Mouse (Mus musculus) myocyte (in vitro differentiated cells): ENCODE measurements around the gene Itpr2. TPM values are rescaled to one million over a fixed set of nuclear protein-coding genes. Genes with fewer than 3 reads are reported as not detected.

Source experiments
- H3K27me3 ChIP-seq: one replicate; pipeline ENCODE4 v1.6.1; 2011; ENCODE audit not compliant: control insufficient read depth, insufficient read depth, insufficient read length
- H3K36me3 ChIP-seq: one replicate; pipeline ENCODE4 v1.6.1; 2011; ENCODE audit not compliant: control insufficient read depth, insufficient read depth
- H3K4me2 ChIP-seq: one replicate; pipeline ENCODE4 v1.6.1; 2011; ENCODE audit warnings: low read depth, control low read depth
- H3K4me3 ChIP-seq: one replicate; pipeline ENCODE4 v1.5.1; 2011; ENCODE audit warnings: mild to moderate bottlenecking, control low read depth, moderate library complexity
- H3K79me2 ChIP-seq: one replicate; pipeline ENCODE4 v1.6.1; 2011; ENCODE audit not compliant: control insufficient read depth, insufficient read depth
- H3ac ChIP-seq: one replicate; pipeline ENCODE4 v1.6.1; 2011; ENCODE audit not compliant: control insufficient read depth, insufficient read length
- CEBPB ChIP-seq: IDR thresholded peaks from 2 replicates; pipeline ENCODE4 v1.6.1; 2011; ENCODE audit warnings: mild to moderate bottlenecking, moderate library complexity; ENCODE audit not compliant: poor library complexity, insufficient read depth, severe bottlenecking
- E2F4 ChIP-seq: IDR thresholded peaks from one replicate; pipeline ENCODE4 v1.6.1; 2011; ENCODE audit warnings: mild to moderate bottlenecking, control low read depth, moderate library complexity; ENCODE audit not compliant: insufficient read depth
- MAX ChIP-seq: IDR thresholded peaks from one replicate; pipeline ENCODE4 v1.6.1; 2011; ENCODE audit warnings: low read depth, mild to moderate bottlenecking, control low read depth
- MYOD1 ChIP-seq, 3 experiments: IDR thresholded peaks; one replicate each; pipeline ENCODE4 v1.6.1; 2011; ENCODE audit warnings: control low read depth in 2 of 3, low read depth in 2 of 3, mild to moderate bottlenecking in 2 of 3, moderate library complexity in 1 of 3; ENCODE audit not compliant: insufficient read length in 2 of 3, control insufficient read depth in 1 of 3
- MYOG ChIP-seq, 3 experiments: IDR thresholded peaks; one replicate each; pipeline ENCODE4 v1.6.1; 2011; ENCODE audit warnings: control low read depth in 2 of 3, low read depth in 2 of 3, mild to moderate bottlenecking in 2 of 3; ENCODE audit not compliant: insufficient read length in 2 of 3, control insufficient read depth in 1 of 3, insufficient read depth in 1 of 3
- POLR2A ChIP-seq: IDR thresholded peaks from one replicate; pipeline ENCODE4 v1.6.1; 2011; ENCODE audit warnings: low read depth, mild to moderate bottlenecking, control low read depth, moderate library complexity; ENCODE audit not compliant: insufficient read length
- POLR2AphosphoS2 ChIP-seq: IDR thresholded peaks from one replicate; pipeline ENCODE4 v1.6.1; 2011; ENCODE audit warnings: low read depth, control low read depth; ENCODE audit not compliant: insufficient read length
- REST ChIP-seq: IDR thresholded peaks from one replicate; pipeline ENCODE4 v1.6.1; 2011; ENCODE audit warnings: mild to moderate bottlenecking, control low read depth, moderate library complexity; ENCODE audit not compliant: insufficient read depth, insufficient read length
- SRF ChIP-seq: IDR thresholded peaks from one replicate; pipeline ENCODE4 v1.6.1; 2011; ENCODE audit warnings: low read depth; ENCODE audit not compliant: control insufficient read depth, insufficient read length
- TCF12 ChIP-seq: IDR thresholded peaks from one replicate; pipeline ENCODE4 v1.6.1; 2011; ENCODE audit warnings: mild to moderate bottlenecking, control low read depth; ENCODE audit not compliant: poor library complexity, insufficient read depth, severe bottlenecking
- TCF3 ChIP-seq: IDR thresholded peaks from one replicate; pipeline ENCODE4 v1.6.1; 2011; ENCODE audit warnings: low read depth, control low read depth; ENCODE audit not compliant: insufficient read length
- USF1 ChIP-seq: IDR thresholded peaks from one replicate; pipeline ENCODE4 v1.6.1; 2011; ENCODE audit warnings: low read depth, mild to moderate bottlenecking, control low read depth, moderate library complexity
- polyA plus RNA-seq: library from polyadenylated mRNA; unstranded; fragments of >200 nt; fragmentation: generic; extraction: Trizol; gene quantifications from one replicate; pipeline ENCODE4 v1.2.1, GENCODE M21; 2012; ENCODE audit warnings: missing spikeins

Gene Itpr2
- polyA plus RNA-seq, 1 experiment = 4.7 TPM

DNA sequence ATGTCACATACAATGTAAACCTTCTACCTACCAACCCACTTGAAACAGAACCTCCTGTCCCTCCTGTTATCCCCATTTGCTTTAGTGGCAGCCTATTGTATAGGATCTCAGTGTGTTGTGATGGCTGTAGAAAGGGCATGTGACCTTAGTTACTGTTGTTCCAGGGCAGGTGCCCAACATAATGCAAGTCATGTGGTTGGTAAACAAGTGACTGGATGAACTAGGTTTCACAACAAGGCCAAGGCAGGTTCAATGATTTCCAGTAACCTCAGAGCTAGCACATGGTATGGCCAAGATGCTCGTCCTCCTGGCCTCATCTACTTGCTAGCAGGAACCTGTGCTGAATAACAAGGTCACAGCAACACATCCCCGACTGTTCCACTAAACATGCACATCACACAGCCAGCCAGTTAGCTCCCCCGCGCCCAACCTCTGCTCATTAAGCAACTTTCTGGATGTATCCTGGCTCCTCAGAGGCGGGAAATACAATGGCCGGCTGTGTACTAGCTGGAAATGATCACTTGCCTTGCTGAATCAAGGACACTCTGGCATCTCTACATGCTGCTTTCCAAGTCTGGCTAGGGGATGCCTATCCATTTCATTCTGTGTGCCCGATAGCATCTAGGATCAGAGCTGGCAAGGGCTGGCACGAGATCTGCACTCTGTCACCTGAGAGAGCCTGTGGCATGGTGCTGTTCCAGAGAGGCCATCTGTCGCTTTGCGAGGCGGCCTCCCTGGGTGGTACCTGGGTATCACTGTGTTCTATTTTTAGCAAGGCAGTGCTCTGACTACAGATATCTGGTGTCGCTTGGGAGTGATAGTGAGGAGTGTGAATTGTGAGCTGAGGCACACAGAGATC is 375.0 kb downstream of the Itpr2 start:
- Histone ChIP-seq H3K36me3 (no peaks in the 10 kb centered on the region), H3K27me3 (no peaks in the 10 kb centered on the region), H3K79me2 (no peaks in the 10 kb centered on the region), H3ac (no peak overlapping the region), H3K4me2 (no peak overlapping the region), H3K4me3 (no peak overlapping the region)
- TF ChIP-seq CEBPB (no peak), POLR2A (no peak), USF1 (no peak), MYOG (IDR thresholded peaks at IDR 0.05; ENCODE audit: control insufficient read depth in 1 of 3, insufficient read depth in 1 of 3, insufficient read length in 2 of 3, low read depth in 2 of 3) (peak in 1 of 3 experiments; percentile 22), MYOD1 (IDR thresholded peaks at IDR 0.05; ENCODE audit: control insufficient read depth in 1 of 3, insufficient read length in 2 of 3, low read depth in 2 of 3) (peak in 1 of 3 experiments; percentile 49), POLR2AphosphoS2 (no peak)

DNA sequence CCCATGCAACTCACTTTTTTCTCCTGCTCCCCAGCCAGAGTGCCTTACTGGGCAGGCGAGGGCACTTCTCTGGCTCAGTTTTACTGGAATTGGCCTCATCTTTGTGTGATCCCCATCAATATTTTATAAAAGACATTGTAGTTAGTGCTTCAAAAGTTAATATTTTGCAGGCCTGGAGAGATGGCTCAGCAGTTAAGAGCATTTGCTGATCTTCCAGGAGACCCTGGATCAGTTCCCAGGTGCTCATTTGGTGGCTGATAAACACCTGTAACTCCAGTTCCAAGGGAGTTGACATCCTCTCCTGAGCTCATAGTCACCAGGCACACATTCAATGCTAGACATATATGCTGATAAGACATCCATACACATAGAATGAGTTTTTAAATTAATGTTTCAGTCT is 376.4 kb downstream of the Itpr2 start:
- TF ChIP-seq MYOD1 (IDR thresholded peaks at IDR 0.05; ENCODE audit: control insufficient read depth in 1 of 3, insufficient read length in 2 of 3, low read depth in 2 of 3) (no peak), POLR2AphosphoS2 (no peak), TCF12 (no peak), SRF (no peak), E2F4 (no peak), REST (no peak), USF1 (no peak)
- no peaks in the 10 kb centered on the region for H3K36me3 ChIP-seq

DNA sequence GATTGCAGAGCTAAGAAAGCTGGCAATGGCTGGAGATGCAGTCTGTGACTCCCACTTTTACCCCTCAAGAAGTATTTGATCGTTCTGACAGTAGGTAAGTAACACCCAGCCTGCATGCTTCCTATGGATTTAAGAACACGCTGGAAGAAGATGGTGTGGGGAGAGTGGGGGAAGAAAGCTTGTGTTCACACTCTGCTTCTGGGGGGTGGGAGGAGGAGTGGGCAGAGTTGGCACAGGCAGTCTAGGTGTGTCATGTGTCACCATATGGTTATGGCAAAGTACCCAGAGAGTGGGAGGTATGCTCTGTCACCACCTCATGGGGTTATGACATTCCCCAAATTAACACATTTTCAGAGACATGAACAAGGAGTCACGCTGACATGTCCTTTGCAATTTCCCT is 377.5 kb downstream of the Itpr2 start:
- H3K27me3 ChIP-seq = no peaks in the 10 kb centered on the region
- H3K4me3 ChIP-seq = no peak overlapping the region
- H3K79me2 ChIP-seq = no peaks in the 10 kb centered on the region
- TF ChIP-seq POLR2A = no peak
- no peak for TF ChIP-seq MYOG (IDR thresholded peaks at IDR 0.05; ENCODE audit: control insufficient read depth in 1 of 3, insufficient read depth in 1 of 3, insufficient read length in 2 of 3, low read depth in 2 of 3)
- no peak overlapping the region for H3ac ChIP-seq
- H3K36me3 ChIP-seq = no peaks in the 10 kb centered on the region
- no peak overlapping the region for H3K4me2 ChIP-seq

More for the DNA sequence above, 376.4 kb downstream of the Itpr2 start:
- H3K4me3 ChIP-seq = no peak overlapping the region
- no peak overlapping the region for H3ac ChIP-seq
- no peak overlapping the region for H3K4me2 ChIP-seq
- no peaks in the 10 kb centered on the region for H3K27me3 ChIP-seq
- H3K79me2 ChIP-seq = no peaks in the 10 kb centered on the region

DNA sequence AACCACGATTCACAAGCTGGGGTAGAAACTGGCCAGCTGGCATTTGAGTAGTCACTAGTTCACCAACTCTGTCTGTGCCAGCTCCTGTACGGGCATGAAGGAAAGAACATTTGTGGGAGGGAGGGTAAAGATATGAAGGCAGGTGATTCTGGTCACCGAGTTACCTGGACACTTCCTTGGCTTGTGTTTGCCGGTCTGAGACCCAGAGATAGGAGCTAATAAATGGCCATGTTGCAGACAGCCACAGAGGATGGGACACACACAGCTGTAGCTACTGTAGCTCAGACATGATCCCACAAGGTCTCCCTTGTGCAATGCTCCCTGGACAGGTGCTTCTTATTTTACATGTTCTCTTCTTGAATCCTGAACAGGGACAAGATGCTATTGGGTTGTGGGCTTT is 378.4 kb downstream of the Itpr2 start:
- no peak overlapping the region for H3ac ChIP-seq
- no peaks in the 10 kb centered on the region for H3K36me3 ChIP-seq
- no peaks in the 10 kb centered on the region for H3K79me2 ChIP-seq
- H3K4me3 ChIP-seq = no peak overlapping the region
- no peak overlapping the region for H3K4me2 ChIP-seq
- H3K27me3 ChIP-seq = no peaks in the 10 kb centered on the region
- TF ChIP-seq REST (no peak), POLR2A (no peak), TCF12 (no peak), MYOG (IDR thresholded peaks at IDR 0.05; ENCODE audit: control insufficient read depth in 1 of 3, insufficient read depth in 1 of 3, insufficient read length in 2 of 3, low read depth in 2 of 3) (no peak), SRF (no peak), USF1 (no peak), TCF3 (no peak), CEBPB (no peak), E2F4 (no peak)

DNA sequence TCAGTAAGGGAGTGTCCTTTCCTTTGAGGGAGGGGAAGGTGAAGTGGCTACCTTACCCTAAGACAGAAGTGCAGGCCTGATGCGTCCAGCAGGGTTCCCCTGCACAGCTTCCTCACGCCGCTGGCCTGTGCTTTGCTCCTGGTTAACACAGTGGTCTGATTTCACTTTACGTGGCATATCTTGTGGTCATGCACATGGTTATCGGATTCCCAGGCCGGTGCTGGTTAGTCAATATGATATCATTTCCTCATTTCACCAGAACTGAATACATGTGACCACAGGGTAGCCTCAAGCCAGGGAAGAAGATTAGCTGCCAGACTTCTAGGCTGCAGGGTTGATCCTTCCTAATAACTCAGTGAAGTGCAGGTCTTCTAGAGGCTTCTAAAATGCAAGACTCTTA is 381.9 kb downstream of the Itpr2 start:
- Histone ChIP-seq H3K4me2 (peak overlapping the region; percentile 24), H3K27me3 (no peaks in the 10 kb centered on the region), H3ac (no peak overlapping the region), H3K4me3 (no peak overlapping the region), H3K36me3 (no peaks in the 10 kb centered on the region), H3K79me2 (no peaks in the 10 kb centered on the region)
- TF ChIP-seq MYOD1 (IDR thresholded peaks at IDR 0.05; ENCODE audit: control insufficient read depth in 1 of 3, insufficient read length in 2 of 3, low read depth in 2 of 3) = no peak
- no peak for TF ChIP-seq REST
- TF ChIP-seq TCF12 = no peak
- no peak for TF ChIP-seq MYOG (IDR thresholded peaks at IDR 0.05; ENCODE audit: control insufficient read depth in 1 of 3, insufficient read depth in 1 of 3, insufficient read length in 2 of 3, low read depth in 2 of 3)
- TF ChIP-seq USF1 = peak; percentile 50
- TF ChIP-seq SRF = no peak
- no peak for TF ChIP-seq POLR2A
- TF ChIP-seq TCF3 = no peak
- no peak for TF ChIP-seq MAX
- TF ChIP-seq CEBPB = peak; percentile 29; the same call in 1 of the 2 replicates
- no peak for TF ChIP-seq POLR2AphosphoS2
- TF ChIP-seq E2F4 = no peak
